Mouse (Mus musculus): ENCODE data around the gene Dpp6. TPM values are rescaled to one million over a fixed set of nuclear protein-coding genes. Genes with fewer than 3 reads are reported as not detected.

The Dpp6 gene
- polyA plus RNA-seq, 1 experiment from 2014 or later: 21.4 TPM

GRCm38 (mm10) chr5:26907151-26907550 lies 90.1 kb downstream of the Dpp6 start:
- Histone ChIP-seq H3K4me2 (replicated peaks) (no peak overlapping the region), H3K27ac (replicated peaks) (no peak overlapping the region), H3K9ac (replicated peaks) (no peak overlapping the region), H3K4me1 (peaks cover 10% of the 10 kb centered on the region), H3K27me3 (no peaks in the 10 kb centered on the region; the same call in 1 of the 2 replicates), H3K4me3 (no peak overlapping the region), H3K36me3 (no peaks in the 10 kb centered on the region), H3K9me3 (no peaks in the 10 kb centered on the region)
- ATAC-seq (ENCODE audit: low FRiP score, low read depth): no peak
- WGBS: 75% methylated on average over 7 of the region's 7 CpGs

- 75% methylated on average over 4 of the region's 4 CpGs for WGBS
- Histone ChIP-seq H3K9ac (replicated peaks) (no peak overlapping the region), H3K4me1 (peaks cover 10% of the 10 kb centered on the region), H3K27ac (replicated peaks) (no peak overlapping the region), H3K9me3 (no peaks in the 10 kb centered on the region), H3K36me3 (no peaks in the 10 kb centered on the region), H3K27me3 (no peaks in the 10 kb centered on the region; the same call in 1 of the 2 replicates), H3K4me2 (replicated peaks) (no peak overlapping the region), H3K4me3 (no peak overlapping the region)
- no peak for ATAC-seq (ENCODE audit: low FRiP score, low read depth)
Measured at GRCm38 (mm10) chr5:26908612-26909011, 91.6 kb downstream of the Dpp6 start.

- Histone ChIP-seq H3K27ac (replicated peaks) (no peak overlapping the region), H3K9me3 (no peaks in the 10 kb centered on the region), H3K36me3 (no peaks in the 10 kb centered on the region), H3K9ac (replicated peaks) (no peak overlapping the region), H3K4me1 (peaks cover 5% of the 10 kb centered on the region; the same call in 1 of the 2 replicates), H3K27me3 (no peaks in the 10 kb centered on the region; the same call in 1 of the 2 replicates), H3K4me3 (no peak overlapping the region), H3K4me2 (replicated peaks) (no peak overlapping the region)
- ATAC-seq (ENCODE audit: low FRiP score, low read depth): no peak
Measured at GRCm38 (mm10) chr5:26910353-26910752, 93.3 kb downstream of the Dpp6 start.

GRCm38 (mm10) chr5:26911965-26912364 lies 95.0 kb downstream of the Dpp6 start:
- Histone ChIP-seq H3K4me2 (replicated peaks) (no peak overlapping the region), H3K36me3 (no peaks in the 10 kb centered on the region)
- WGBS: 90% methylated on average over 3 of the region's 3 CpGs

DNA sequence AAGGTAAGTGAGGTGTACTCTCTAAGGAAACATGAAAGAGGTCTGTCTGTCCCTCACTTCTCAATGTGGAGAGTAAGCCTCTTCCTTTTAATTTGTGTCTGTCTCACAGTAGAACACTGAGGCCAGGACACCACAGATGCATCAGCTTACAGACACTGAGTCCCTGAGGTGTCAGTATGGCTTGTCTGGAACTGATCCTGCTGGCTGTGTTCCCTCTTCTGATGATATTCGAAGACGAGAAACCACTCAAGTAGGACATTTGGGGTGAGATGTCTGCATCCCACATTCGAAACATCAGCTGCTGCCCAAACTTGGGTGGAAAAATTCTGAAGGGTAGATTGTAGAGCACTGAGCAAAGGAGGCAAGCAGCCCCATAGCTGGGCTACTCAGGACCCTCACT lies 101.8 kb downstream of the Dpp6 start:
- ATAC-seq (ENCODE audit: low FRiP score, low read depth): no peak
- WGBS: 91% methylated on average over 3 of the region's 3 CpGs
- Histone ChIP-seq H3K4me1 (no peaks in the 10 kb centered on the region), H3K9me3 (no peaks in the 10 kb centered on the region), H3K36me3 (no peaks in the 10 kb centered on the region), H3K27me3 (no peaks in the 10 kb centered on the region), H3K4me2 (replicated peaks) (no peak overlapping the region), H3K4me3 (no peak overlapping the region), H3K27ac (replicated peaks) (no peak overlapping the region), H3K9ac (replicated peaks) (no peak overlapping the region)

More at GRCm38 (mm10) chr5:26911965-26912364, 95.0 kb downstream of the Dpp6 start:
- no peak overlapping the region for H3K4me3 ChIP-seq
- peaks cover under 1% of the 10 kb centered on the region; the same call in 1 of the 2 replicates for H3K4me1 ChIP-seq
- no peak overlapping the region for H3K27ac ChIP-seq (replicated peaks)
- no peak overlapping the region for H3K9ac ChIP-seq (replicated peaks)
- ATAC-seq (ENCODE audit: low FRiP score, low read depth): no peak
- no peaks in the 10 kb centered on the region for H3K9me3 ChIP-seq
- no peaks in the 10 kb centered on the region for H3K27me3 ChIP-seq

GRCm38 (mm10) chr5:26924552-26924951 lies 107.5 kb downstream of the Dpp6 start:
- ATAC-seq (ENCODE audit: low FRiP score, low read depth): no peak
- no peak overlapping the region for H3K4me2 ChIP-seq (replicated peaks)
- H3K4me3 ChIP-seq: no peak overlapping the region
- H3K36me3 ChIP-seq: no peaks in the 10 kb centered on the region
- no peak overlapping the region for H3K27ac ChIP-seq (replicated peaks)
- H3K27me3 ChIP-seq: no peaks in the 10 kb centered on the region
- no peak overlapping the region for H3K9ac ChIP-seq (replicated peaks)
- 86% methylated on average over 5 of the region's 5 CpGs for WGBS
- H3K4me1 ChIP-seq: no peaks in the 10 kb centered on the region
- H3K9me3 ChIP-seq: no peaks in the 10 kb centered on the region

GRCm38 (mm10) chr5:26932413-26933122 lies 115.6 kb downstream of the Dpp6 start:
- H3K4me3 ChIP-seq: no peak overlapping the region
- no peak for ATAC-seq (ENCODE audit: low FRiP score, low read depth)
- no peak overlapping the region for H3K9ac ChIP-seq (replicated peaks)
- H3K27ac ChIP-seq (replicated peaks): no peak overlapping the region
- no peak overlapping the region for H3K4me2 ChIP-seq (replicated peaks)
- no peaks in the 10 kb centered on the region for H3K27me3 ChIP-seq
- no peaks in the 10 kb centered on the region for H3K9me3 ChIP-seq
- H3K36me3 ChIP-seq: no peaks in the 10 kb centered on the region
- H3K4me1 ChIP-seq: no peaks in the 10 kb centered on the region
- WGBS: 71% methylated on average over 3 of the region's 3 CpGs

DNA sequence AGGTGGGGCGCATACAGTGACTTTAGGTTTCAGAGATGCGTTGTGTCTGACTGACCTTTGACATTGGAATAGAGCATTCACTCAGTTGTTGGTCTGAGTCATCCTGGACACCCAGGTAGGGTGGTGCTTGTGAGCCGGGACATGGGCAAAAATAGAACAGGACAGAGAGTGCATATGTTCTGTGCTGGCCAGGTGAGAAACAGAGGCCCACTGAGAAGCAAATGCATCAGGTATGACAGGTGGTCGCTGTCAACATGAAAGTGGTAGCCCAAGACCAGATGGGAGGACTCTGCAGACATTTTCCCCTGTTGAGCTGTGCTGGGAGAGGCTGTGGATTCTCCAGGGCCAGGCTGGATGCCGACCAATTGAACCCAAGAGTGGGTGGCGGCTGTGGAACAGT lies 117.9 kb downstream of the Dpp6 start:
- 86% methylated on average over 6 of the region's 6 CpGs for WGBS
- no peak for ATAC-seq (ENCODE audit: low FRiP score, low read depth)
- H3K4me3 ChIP-seq: no peak overlapping the region

GRCm38 (mm10) chr5:26941471-26941870 lies 124.5 kb downstream of the Dpp6 start:
- Histone ChIP-seq H3K4me1 (no peaks in the 10 kb centered on the region), H3K4me3 (no peak overlapping the region), H3K9me3 (no peaks in the 10 kb centered on the region), H3K36me3 (no peaks in the 10 kb centered on the region), H3K27me3 (no peaks in the 10 kb centered on the region), H3K4me2 (replicated peaks) (no peak overlapping the region), H3K27ac (replicated peaks) (no peak overlapping the region), H3K9ac (replicated peaks) (no peak overlapping the region)
- ATAC-seq (ENCODE audit: low FRiP score, low read depth): no peak
- WGBS: 73% methylated on average over 5 of the region's 5 CpGs

More for the DNA sequence above, 117.9 kb downstream of the Dpp6 start:
- Histone ChIP-seq H3K4me2 (replicated peaks) (no peak overlapping the region), H3K36me3 (no peaks in the 10 kb centered on the region), H3K27me3 (no peaks in the 10 kb centered on the region), H3K9ac (replicated peaks) (no peak overlapping the region), H3K4me1 (no peaks in the 10 kb centered on the region), H3K27ac (replicated peaks) (no peak overlapping the region), H3K9me3 (no peaks in the 10 kb centered on the region)

DNA sequence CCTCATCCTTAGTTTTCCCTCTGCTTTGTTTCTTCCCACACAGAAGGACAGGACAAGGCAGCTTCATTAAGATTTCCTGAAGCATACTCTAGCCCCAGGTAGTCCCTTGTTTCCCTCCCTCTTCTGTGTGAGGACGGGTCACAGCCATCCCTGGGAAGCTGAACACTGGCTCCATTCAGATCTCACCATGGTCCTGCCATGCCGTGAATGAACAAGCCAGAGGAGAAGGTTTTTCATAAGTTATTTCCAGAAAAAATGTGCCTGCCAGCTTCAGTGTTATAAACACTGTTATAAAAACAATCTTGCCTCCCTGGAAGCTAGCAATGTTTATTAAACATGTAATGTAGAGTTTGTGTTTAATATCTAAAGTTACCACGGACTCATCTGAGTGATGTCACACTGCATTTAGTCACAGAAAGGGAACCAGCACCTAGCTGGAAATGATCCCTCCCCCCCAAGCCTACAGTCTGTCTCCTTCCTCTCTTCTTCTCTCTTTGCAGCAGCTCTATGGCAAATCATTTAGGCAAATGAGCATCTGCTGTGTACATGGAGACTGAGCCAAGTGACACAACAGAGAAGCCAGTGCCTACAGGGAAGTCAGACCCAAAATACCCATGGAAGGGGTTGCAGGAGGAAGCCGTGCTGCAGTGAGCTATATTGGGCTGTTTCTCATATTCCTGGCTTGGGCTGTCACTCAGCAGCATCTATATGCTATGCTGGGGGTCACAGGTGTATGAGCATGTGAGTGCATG lies 128.3 kb downstream of the Dpp6 start:
- H3K4me1 ChIP-seq: no peaks in the 10 kb centered on the region
- H3K4me2 ChIP-seq (replicated peaks): no peak overlapping the region
- WGBS: 60% methylated on average over 4 of the region's 4 CpGs
- no peaks in the 10 kb centered on the region for H3K9me3 ChIP-seq
- H3K36me3 ChIP-seq: no peaks in the 10 kb centered on the region
- H3K9ac ChIP-seq (replicated peaks): no peak overlapping the region
- ATAC-seq (ENCODE audit: low FRiP score, low read depth): no peak
- no peak overlapping the region for H3K4me3 ChIP-seq
- no peak overlapping the region for H3K27ac ChIP-seq (replicated peaks)
- no peaks in the 10 kb centered on the region for H3K27me3 ChIP-seq

DNA sequence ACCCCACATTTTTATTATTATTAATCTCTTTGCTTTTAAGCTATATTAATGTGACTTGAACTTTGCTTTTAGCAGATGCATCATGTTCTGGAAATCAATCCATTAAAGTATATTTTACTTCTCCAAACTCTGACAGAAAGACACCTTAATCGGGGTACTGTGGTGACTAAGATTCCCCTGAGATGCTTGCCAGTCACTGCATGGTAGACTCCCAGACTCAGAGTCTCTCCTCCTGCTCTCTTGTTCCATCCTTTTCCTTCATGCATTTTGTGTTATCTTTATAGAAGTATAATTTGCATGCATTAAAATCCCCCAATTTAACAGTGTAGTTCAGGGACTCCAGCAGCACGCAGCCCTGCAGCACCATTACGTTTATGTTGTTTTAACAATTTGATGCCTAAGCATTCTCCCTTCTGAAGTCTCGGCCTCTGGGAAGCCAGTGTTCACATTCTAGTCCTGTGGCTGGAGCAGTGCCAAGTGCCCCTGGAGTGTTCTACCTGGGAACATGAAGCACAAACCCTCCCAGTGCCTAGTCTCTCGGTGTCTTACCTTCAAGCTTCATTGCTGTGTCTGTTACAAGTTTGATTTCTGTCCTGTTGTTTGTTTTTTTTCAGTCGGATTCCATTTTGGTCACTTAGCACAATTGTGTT lies 153.1 kb downstream of the Dpp6 start:
- no peaks in the 10 kb centered on the region for H3K9me3 ChIP-seq
- H3K9ac ChIP-seq (replicated peaks): no peak overlapping the region
- WGBS: 70% methylated on average over 6 of the region's 6 CpGs
- H3K36me3 ChIP-seq: no peaks in the 10 kb centered on the region
- H3K27me3 ChIP-seq: no peaks in the 10 kb centered on the region
- H3K4me3 ChIP-seq: no peak overlapping the region
- ATAC-seq (ENCODE audit: low FRiP score, low read depth): no peak
- H3K4me2 ChIP-seq (replicated peaks): no peak overlapping the region
- no peak overlapping the region for H3K27ac ChIP-seq (replicated peaks)
- H3K4me1 ChIP-seq: peaks cover 3% of the 10 kb centered on the region; the same call in 1 of the 2 replicates

- no peaks in the 10 kb centered on the region for H3K36me3 ChIP-seq
- H3K27me3 ChIP-seq: no peaks in the 10 kb centered on the region
- WGBS: 8% methylated on average over 4 of the region's 4 CpGs
- H3K9me3 ChIP-seq: no peaks in the 10 kb centered on the region
- H3K4me3 ChIP-seq: no peak overlapping the region
- no peak overlapping the region; the same call in 1 of the 2 replicates for H3K27ac ChIP-seq (replicated peaks)
- 0 out of 2 replicates have a peak, but pooled peaks have one; percentile 34 for ATAC-seq (ENCODE audit: low FRiP score, low read depth)
- H3K9ac ChIP-seq (replicated peaks): no peak overlapping the region
- H3K4me2 ChIP-seq (replicated peaks): no peak overlapping the region
- peaks cover 3% of the 10 kb centered on the region; the same call in 1 of the 2 replicates for H3K4me1 ChIP-seq
Measured at GRCm38 (mm10) chr5:26973166-26973565, 156.2 kb downstream of the Dpp6 start.

All from midbrain, embryonic 12.5 days (tissue).